Mouse (Mus musculus): Measurements from ENCODE around the gene Limk1. TPM values are rescaled to one million over a fixed set of nuclear protein-coding genes. Genes with fewer than 3 reads are reported as not detected.

The Limk1 gene
- total and polyA plus RNA-seq, 2 experiments from 2014 or later, result 2.4 to 12.1 TPM

DNA sequence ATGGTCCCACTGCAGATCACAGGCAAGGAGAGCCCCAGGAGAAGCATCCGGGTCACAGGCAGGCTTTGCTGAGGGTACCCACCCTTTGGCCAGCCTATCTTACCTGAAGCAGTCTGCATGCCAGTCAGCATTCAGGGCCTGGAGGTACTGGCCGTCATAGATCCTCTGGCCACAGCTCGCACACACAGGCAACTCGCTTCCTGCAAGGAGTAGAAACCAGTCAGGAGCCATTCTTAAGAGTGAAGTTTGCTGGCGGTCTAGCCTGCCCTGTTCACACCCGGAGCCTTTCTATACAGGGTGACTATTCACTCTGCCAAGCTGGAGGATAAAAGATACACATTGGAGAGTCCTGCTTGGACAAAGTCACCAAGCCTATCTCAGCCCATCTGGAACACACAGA is 1.9 kb downstream of the Limk1 start:
- peaks cover 16% of the 10 kb centered on the region; the same call in 1 of the 2 replicates for H3K36me3 ChIP-seq (replicated peaks; ENCODE audit: control insufficient read depth, insufficient read depth, low read length)
- no peaks in the 10 kb centered on the region for H3K9me3 ChIP-seq (replicated peaks; ENCODE audit: control insufficient read depth, low read length)
- no peaks in the 10 kb centered on the region; the same call in 1 of the 2 replicates for H3K4me1 ChIP-seq (ENCODE audit: control insufficient read depth, insufficient read depth)
- no peak overlapping the region for H3K27ac ChIP-seq (ENCODE audit: low read depth)
- WGBS, result 93% methylated on average over 6 of the region's 6 CpGs
- DNase-seq (ENCODE audit: low spot score) (no peak), ATAC-seq (ENCODE audit: insufficient read depth, low read depth) (no peak)
- H3K27me3 ChIP-seq (ENCODE audit: control insufficient read depth, insufficient read depth, low read length), result peaks cover 5% of the 10 kb centered on the region; the same call in 1 of the 2 replicates
- TF ChIP-seq CTCF (IDR thresholded peaks at IDR 0.05; ENCODE audit: low read depth) (no peak), EP300 (IDR thresholded peaks at IDR 0.05; ENCODE audit: low read depth) (no peak)
- H3K9ac ChIP-seq (replicated peaks; ENCODE audit: low read depth, low read length), result no peak overlapping the region
- no peak overlapping the region for H3K4me3 ChIP-seq (ENCODE audit: low read depth, low read length)
- no peak overlapping the region for H3K4me2 ChIP-seq (ENCODE audit: low read depth, low read length)

DNA sequence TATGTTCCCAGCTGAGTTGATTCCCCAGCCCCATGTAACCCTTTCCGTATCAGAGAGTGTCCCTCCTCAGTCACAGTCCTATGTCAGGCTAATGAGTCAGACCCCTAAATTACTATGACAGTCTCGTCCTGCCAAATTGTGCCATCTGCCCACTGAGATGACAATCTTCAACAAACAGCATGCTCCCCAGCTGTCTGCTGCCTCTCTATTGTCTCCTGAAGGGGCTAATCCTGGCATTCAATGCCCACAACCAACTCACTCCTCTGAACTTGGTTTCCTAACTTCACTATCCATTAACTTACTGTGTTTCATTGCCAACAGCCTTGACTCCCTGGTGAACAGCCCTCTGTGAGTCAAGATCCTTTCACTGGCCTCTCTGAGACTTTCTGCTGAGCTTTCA is 4.0 kb downstream of the Limk1 start:
- TF ChIP-seq CTCF (IDR thresholded peaks at IDR 0.05; ENCODE audit: low read depth) (no peak), EP300 (IDR thresholded peaks at IDR 0.05; ENCODE audit: low read depth) (no peak)
- ATAC-seq (ENCODE audit: insufficient read depth, low read depth) (no peak), DNase-seq (ENCODE audit: low spot score) (no peak)
- no peaks in the 10 kb centered on the region; the same call in 1 of the 2 replicates for H3K4me1 ChIP-seq (ENCODE audit: control insufficient read depth, insufficient read depth)
- H3K4me3 ChIP-seq (ENCODE audit: low read depth, low read length), result no peak overlapping the region
- no peak overlapping the region for H3K9ac ChIP-seq (replicated peaks; ENCODE audit: low read depth, low read length)
- no peaks in the 10 kb centered on the region for H3K9me3 ChIP-seq (replicated peaks; ENCODE audit: control insufficient read depth, low read length)
- H3K27me3 ChIP-seq (ENCODE audit: control insufficient read depth, insufficient read depth, low read length), result peaks cover 5% of the 10 kb centered on the region; the same call in 1 of the 2 replicates
- peaks cover 16% of the 10 kb centered on the region; the same call in 1 of the 2 replicates for H3K36me3 ChIP-seq (replicated peaks; ENCODE audit: control insufficient read depth, insufficient read depth, low read length)
- H3K27ac ChIP-seq (ENCODE audit: low read depth), result no peak overlapping the region
- 89% methylated on average over 2 of the region's 2 CpGs for WGBS
- H3K4me2 ChIP-seq (ENCODE audit: low read depth, low read length), result no peak overlapping the region

DNA sequence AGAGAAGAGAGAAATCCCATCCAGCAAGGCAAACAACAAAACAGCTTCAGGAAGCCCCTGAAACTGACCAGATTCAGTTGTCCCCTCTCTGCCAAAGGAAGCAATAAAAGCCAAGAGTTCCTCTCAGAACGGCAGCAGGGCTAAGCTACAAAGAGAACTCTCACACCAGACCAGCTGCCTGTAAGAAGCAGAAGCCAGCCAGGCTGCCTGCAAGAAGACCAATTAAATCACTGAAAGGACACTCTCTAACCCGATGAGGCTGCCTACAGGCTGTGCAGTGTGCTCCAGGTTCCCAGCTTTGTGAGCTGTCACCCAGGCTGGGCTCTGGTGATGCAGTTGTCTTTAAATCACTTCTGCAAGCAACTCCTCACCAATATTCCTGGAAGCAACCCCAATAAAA is 4.6 kb downstream of the Limk1 start:
- TF ChIP-seq EP300 (IDR thresholded peaks at IDR 0.05; ENCODE audit: low read depth) (no peak), CTCF (IDR thresholded peaks at IDR 0.05; ENCODE audit: low read depth) (no peak)
- no peak overlapping the region for H3K27ac ChIP-seq (ENCODE audit: low read depth)
- H3K4me1 ChIP-seq (ENCODE audit: control insufficient read depth, insufficient read depth), result no peaks in the 10 kb centered on the region; the same call in 1 of the 2 replicates
- H3K9ac ChIP-seq (replicated peaks; ENCODE audit: low read depth, low read length), result no peak overlapping the region
- H3K27me3 ChIP-seq (ENCODE audit: control insufficient read depth, insufficient read depth, low read length), result peaks cover 5% of the 10 kb centered on the region; the same call in 1 of the 2 replicates
- H3K36me3 ChIP-seq (replicated peaks; ENCODE audit: control insufficient read depth, insufficient read depth, low read length), result peaks cover 16% of the 10 kb centered on the region; the same call in 1 of the 2 replicates
- no peaks in the 10 kb centered on the region for H3K9me3 ChIP-seq (replicated peaks; ENCODE audit: control insufficient read depth, low read length)
- no peak overlapping the region for H3K4me3 ChIP-seq (ENCODE audit: low read depth, low read length)
- 60% methylated on average over 2 of the region's 2 CpGs for WGBS
- ATAC-seq (ENCODE audit: insufficient read depth, low read depth) (no peak), DNase-seq (ENCODE audit: low spot score) (no peak)
- no peak overlapping the region for H3K4me2 ChIP-seq (ENCODE audit: low read depth, low read length)

DNA sequence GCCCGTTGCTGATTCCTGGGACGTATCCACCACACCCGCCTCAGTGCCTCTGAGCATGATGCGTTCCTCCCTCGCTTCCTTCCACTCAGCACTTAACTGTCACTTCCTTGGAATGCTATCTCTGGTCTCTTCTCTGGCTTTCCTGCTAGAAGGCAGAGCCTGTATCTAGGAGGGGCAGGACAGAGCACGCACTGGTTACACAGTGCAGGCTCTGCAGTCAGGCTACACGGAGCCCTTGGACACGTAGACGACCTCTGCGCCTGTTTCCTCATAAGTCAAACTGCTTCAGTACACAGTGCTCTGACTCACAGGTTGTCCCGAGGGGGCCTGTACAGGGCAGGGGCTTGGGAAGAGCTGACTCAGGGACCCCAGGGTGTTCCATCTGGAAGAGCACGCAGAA is 8.2 kb downstream of the Limk1 start:
- no peaks in the 10 kb centered on the region for H3K9me3 ChIP-seq (replicated peaks; ENCODE audit: control insufficient read depth, low read length)
- 37% methylated on average over 12 of the region's 12 CpGs for WGBS
- ATAC-seq (ENCODE audit: insufficient read depth, low read depth) (0 out of 2 replicates have a peak, but pooled peaks have one; percentile 13), DNase-seq (ENCODE audit: low spot score) (peak; percentile 63)
- H3K36me3 ChIP-seq (replicated peaks; ENCODE audit: control insufficient read depth, insufficient read depth, low read length), result 0 out of 2 replicates have a peak, but pooled peaks cover 3% of the 10 kb centered on the region
- no peak overlapping the region for H3K4me3 ChIP-seq (ENCODE audit: low read depth, low read length)
- peaks cover 8% of the 10 kb centered on the region for H3K4me1 ChIP-seq (ENCODE audit: control insufficient read depth, insufficient read depth)
- H3K9ac ChIP-seq (replicated peaks; ENCODE audit: low read depth, low read length), result no peak overlapping the region
- no peak overlapping the region for H3K4me2 ChIP-seq (ENCODE audit: low read depth, low read length)
- H3K27ac ChIP-seq (ENCODE audit: low read depth), result peak overlapping the region; percentile 39; the same call in 1 of the 2 replicates
- H3K27me3 ChIP-seq (ENCODE audit: control insufficient read depth, insufficient read depth, low read length), result no peaks in the 10 kb centered on the region
- TF ChIP-seq EP300 (IDR thresholded peaks at IDR 0.05; ENCODE audit: low read depth), result no peak
- TF ChIP-seq CTCF (IDR thresholded peaks at IDR 0.05; ENCODE audit: low read depth), result no peak

DNA sequence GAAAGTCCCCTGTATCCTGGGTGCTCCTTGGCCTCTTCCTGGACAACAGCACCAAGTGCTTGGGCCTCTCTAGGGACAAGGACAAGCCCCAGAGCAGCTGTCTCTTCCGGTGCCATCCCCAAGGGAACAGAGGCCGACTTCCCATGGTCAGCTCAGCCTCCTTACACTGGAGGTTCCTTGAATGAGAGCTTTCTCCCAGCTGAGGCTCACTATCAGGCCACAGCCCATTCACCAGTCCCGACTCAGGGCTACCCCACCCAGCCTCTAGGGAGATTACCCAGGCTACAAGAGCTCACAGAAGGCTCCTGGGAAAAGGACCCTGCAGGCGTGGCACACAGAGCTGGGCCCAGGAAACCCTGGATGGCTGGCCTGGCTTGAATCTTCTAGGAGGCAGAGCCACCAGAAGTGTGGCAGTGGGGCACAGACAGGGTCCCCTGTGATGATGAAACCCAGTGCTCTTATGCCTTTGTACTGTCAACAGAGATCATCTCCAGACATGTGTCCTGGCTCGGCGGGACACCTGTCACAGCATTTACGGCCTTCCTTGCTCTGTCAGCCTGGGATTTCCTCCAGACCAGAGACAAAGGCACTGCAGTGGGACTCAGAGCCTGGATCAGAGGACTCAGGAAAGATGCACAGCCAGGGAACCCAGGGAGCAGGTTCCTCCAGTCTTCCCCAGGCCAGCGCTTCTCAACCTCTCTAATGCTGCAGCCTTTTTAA is 9.4 kb downstream of the Limk1 start:
- H3K36me3 ChIP-seq (replicated peaks; ENCODE audit: control insufficient read depth, insufficient read depth, low read length), result 0 out of 2 replicates have a peak, but pooled peaks cover 3% of the 10 kb centered on the region
- H3K4me3 ChIP-seq (ENCODE audit: low read depth, low read length), result no peak overlapping the region
- peaks cover 15% of the 10 kb centered on the region for H3K4me1 ChIP-seq (ENCODE audit: control insufficient read depth, insufficient read depth)
- H3K4me2 ChIP-seq (ENCODE audit: low read depth, low read length), result no peak overlapping the region
- 48% methylated on average over 8 of the region's 8 CpGs for WGBS
- H3K27me3 ChIP-seq (ENCODE audit: control insufficient read depth, insufficient read depth, low read length), result no peaks in the 10 kb centered on the region
- H3K27ac ChIP-seq (ENCODE audit: low read depth), result peak overlapping the region; percentile 79
- H3K9me3 ChIP-seq (replicated peaks; ENCODE audit: control insufficient read depth, low read length), result no peaks in the 10 kb centered on the region
- peak overlapping the region; percentile 4; the same call in 1 of the 2 replicates for H3K9ac ChIP-seq (replicated peaks; ENCODE audit: low read depth, low read length)
- TF ChIP-seq CTCF (IDR thresholded peaks at IDR 0.05; ENCODE audit: low read depth) (no peak), EP300 (IDR thresholded peaks at IDR 0.05; ENCODE audit: low read depth) (no peak)
- DNase-seq (ENCODE audit: low spot score), result peak; percentile 23
- ATAC-seq (ENCODE audit: insufficient read depth, low read depth), result no peak

Data from heart, postnatal 0 days (tissue).